Mouse (Mus musculus) olfactory bulb, adult 2 months (tissue): ENCODE data around the gene Abcc6.

Experiments
- CTCF ChIP-seq: fragments of 200-500 bp; IDR thresholded peaks from 2 replicates; pipeline ENCODE4 v1.5.1; 2012; ENCODE audit warnings: low read depth, mild to moderate bottlenecking, low read length, moderate library complexity; ENCODE audit not compliant: insufficient read depth
- POLR2A ChIP-seq: fragments of 200-500 bp; IDR thresholded peaks from 2 replicates; pipeline ENCODE4 v1.6.1; 2012; ENCODE audit warnings: mild to moderate bottlenecking, low read depth, low read length, moderate library complexity; ENCODE audit not compliant: insufficient read depth

- TF ChIP-seq CTCF (no peak), POLR2A (no peak)
Observed at GRCm38 (mm10) chr7:46030145-46030488, at the start of gene Abcc6.
